ENCODE assay signal across 29 mouse cellular contexts in the genomic region with DNA sequence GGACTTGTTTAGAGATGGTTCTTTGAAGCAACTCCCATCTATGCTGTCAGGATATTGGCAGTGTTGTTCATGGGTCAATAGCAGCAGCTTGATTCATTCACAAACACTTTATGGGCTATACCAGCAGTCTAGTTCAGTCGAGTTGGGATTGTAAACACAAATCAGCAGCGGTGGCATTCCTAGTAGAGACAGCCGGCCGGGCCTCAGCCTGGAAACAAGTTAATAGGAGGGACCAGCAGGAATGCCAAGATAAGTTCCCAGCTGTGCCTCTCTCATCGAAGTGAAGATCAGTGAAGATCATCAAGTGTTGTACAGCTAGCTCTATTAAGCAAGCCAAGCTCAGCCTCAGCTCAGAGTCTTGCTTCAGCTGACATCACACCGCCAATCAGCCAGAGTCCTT. TPM values are rescaled to one million over a fixed set of nuclear protein-coding genes. Genes with fewer than 3 reads are reported as not detected.
DNase-seq lines count a peak whose midpoint lies in the region; ATAC-seq and TF ChIP-seq lines count a peak whose summit lies in the region.
"Had no signal": no experiment of that assay in that cellular context is flagged by ENCODE, and none has a peak within 500 bp of the region (broad histone marks: within the 10 kb centered on the region; RNA-seq: fewer than 3 reads in every experiment).

No protein-coding gene starts in this region.

- no peak for ATAC-seq in kidney, postnatal 0 days (replicated peaks; ENCODE audit: low FRiP score, low read depth)
- ATAC-seq in lung, embryonic 15.5 days (ENCODE audit: borderline replicate concordance, extremely low read depth, low FRiP score, low TSS enrichment): peak; percentile 82
- ATAC-seq: activated CD4-positive, CD25-positive, alpha-beta regulatory T cell, adult 4 months; forebrain, postnatal 0 days; intestine, embryonic 15.5 days had no signal

- intact Hi-C loops in gastrocnemius, adult 2 months (cut with DNase I): loop anchor here (10.0 kb wide), 1 partner anchor 222 kb away; a partner anchor contains a TSS
- intact Hi-C loops in gastrocnemius, postnatal 14 days (cut with DNase I; ENCODE audit: low total_unique reads): loop anchor here (10.0 kb wide), 1 partner anchor 222 kb away; a partner anchor contains a TSS

- no peaks in the 10 kb centered on the region for H3K36me3 ChIP-seq in kidney, postnatal 0 days (ENCODE audit: insufficient read depth, low read length)
- no peaks in the 10 kb centered on the region for H3K36me3 ChIP-seq in lung, embryonic 15.5 days
- H3K36me3 ChIP-seq: embryonic facial prominence, embryonic 13.5 days; G1E; heart, embryonic 15.5 days; hindbrain, embryonic 15.5 days; intestine, embryonic 15.5 days; limb, embryonic 15.5 days had no signal

- 28% methylated on average over 6 of the region's 6 CpGs for WGBS in kidney, postnatal 0 days
- WGBS in lung, embryonic 15.5 days: 19% methylated on average over 6 of the region's 6 CpGs

- no peaks in the 10 kb centered on the region for H3K9me3 ChIP-seq in kidney, postnatal 0 days (replicated peaks; ENCODE audit: low read length)
- no peaks in the 10 kb centered on the region for H3K9me3 ChIP-seq in lung, embryonic 15.5 days
- H3K9me3 ChIP-seq: embryonic facial prominence, embryonic 13.5 days; G1E; heart, embryonic 15.5 days; hindbrain, embryonic 15.5 days; intestine, embryonic 15.5 days; limb, embryonic 15.5 days had no signal

- no peak overlapping the region for H3K4me3 ChIP-seq in gastrocnemius, adult 2 months
- H3K4me3 ChIP-seq in kidney, postnatal 0 days (replicated peaks; ENCODE audit: low read depth, low read length): no peak overlapping the region
- no peak overlapping the region for H3K4me3 ChIP-seq in lung, embryonic 15.5 days
- H3K4me3 ChIP-seq: embryonic facial prominence, embryonic 13.5 days; heart, embryonic 15.5 days; hindbrain, embryonic 15.5 days; intestine, embryonic 15.5 days; layer of hippocampus, adult 2 months; limb, embryonic 15.5 days had no signal

- no peak overlapping the region for H3K9ac ChIP-seq in kidney, postnatal 0 days (ENCODE audit: low read depth, low read length)
- no peak overlapping the region for H3K9ac ChIP-seq in lung, embryonic 15.5 days
- H3K9ac ChIP-seq: embryonic facial prominence, embryonic 13.5 days; forebrain, postnatal 0 days; heart, embryonic 15.5 days; hindbrain, embryonic 15.5 days; intestine, embryonic 15.5 days; limb, embryonic 15.5 days had no signal

- peak overlapping the region; percentile 0; the same call in 1 of the 2 replicates for H3K27ac ChIP-seq in gastrocnemius, adult 2 months
- H3K27ac ChIP-seq in kidney, postnatal 0 days: peak overlapping the region; percentile 72
- peak overlapping the region; percentile 77 for H3K27ac ChIP-seq in lung, embryonic 15.5 days
- H3K27ac ChIP-seq: embryonic facial prominence, embryonic 13.5 days; heart, embryonic 15.5 days; hindbrain, embryonic 15.5 days; intestine, embryonic 15.5 days; layer of hippocampus, adult 2 months; limb, embryonic 15.5 days had no signal

- H3K27me3 ChIP-seq in kidney, postnatal 0 days (ENCODE audit: insufficient read depth, low read length): no peaks in the 10 kb centered on the region
- H3K27me3 ChIP-seq in lung, embryonic 15.5 days: no peaks in the 10 kb centered on the region
- H3K27me3 ChIP-seq: embryonic facial prominence, embryonic 13.5 days; heart, embryonic 15.5 days; hindbrain, embryonic 15.5 days; intestine, embryonic 15.5 days; limb, embryonic 15.5 days had no signal

- peaks cover 18% of the 10 kb centered on the region for H3K4me1 ChIP-seq in kidney, postnatal 0 days (replicated peaks; ENCODE audit: insufficient read depth, low read length)
- H3K4me1 ChIP-seq in lung, embryonic 15.5 days: peaks cover 60% of the 10 kb centered on the region
- H3K4me1 ChIP-seq: hindbrain, embryonic 15.5 days had no signal

- H3K4me2 ChIP-seq in kidney, postnatal 0 days (ENCODE audit: low read length): no peak overlapping the region
- H3K4me2 ChIP-seq in lung, embryonic 15.5 days: peak overlapping the region; percentile 15; the same call in 1 of the 2 replicates
- H3K4me2 ChIP-seq: embryonic facial prominence, embryonic 13.5 days; heart, embryonic 15.5 days; hindbrain, embryonic 15.5 days; intestine, embryonic 15.5 days; limb, embryonic 15.5 days had no signal

- DNase-seq in gastrocnemius, adult 2 months: no peak
- DNase-seq in gastrocnemius, postnatal 14 days: no peak
- DNase-seq in kidney, postnatal 0 days (ENCODE audit: low spot score): peak; percentile 44
- no peak for DNase-seq in kidney, adult 9 months
- DNase-seq in lung, postnatal 4 days: peak; percentile 63 to 89
- no peak for DNase-seq in embryo, embryonic 9.5 days (ENCODE audit: extremely low spot score)
- DNase-seq in neural tube, embryonic 10.5 days (ENCODE audit: extremely low spot score, low spot score): no peak
- DNase-seq: adrenal gland, postnatal 14 days; cerebellum, adult 9-11 months; forebrain, postnatal 0 days; heart, postnatal 4 days; layer of hippocampus, postnatal 36 days; right cerebral cortex, postnatal 4 days; thymus, postnatal 4 days had no signal

- no peak for TF ChIP-seq CTCF in gastrocnemius, adult 2 months (IDR thresholded peaks at IDR 0.05)
- TF ChIP-seq CTCF in kidney, postnatal 0 days (IDR thresholded peaks at IDR 0.05; ENCODE audit: low read depth): no peak

RNA-seq across cellular contexts. Expression of a gene that starts 5.6 kb away (rescaled TPM):
- under 1 TPM in 1 of 2 experiments, not detected in 1; 0.26 TPM for total RNA-seq in gastrocnemius, adult 2 months (2021)
- total RNA-seq in gastrocnemius, postnatal 14 days (2021): under 1 TPM; 0.24 to 0.45 TPM
- polyA plus RNA-seq in kidney, postnatal 0 days (2015; fragmentation: Nextera tagmentation; extraction: Ambion mirVana): 22.6 and 25.5 TPM in 2 replicates
- 0.14 and 0.24 TPM in 2 replicates for polyA plus RNA-seq in lung, embryonic 15.5 days (2015; fragmentation: Nextera tagmentation; extraction: Ambion mirVana)
- total RNA-seq: forebrain, postnatal 0 days; gastrocnemius, adult 18-20 months; granulocyte monocyte progenitor cell, adult 5-6 weeks; layer of hippocampus, adult 2 months; layer of hippocampus, postnatal 36 days; left cerebral cortex, postnatal 14 days; midbrain, postnatal 0 days had no signal
- polyA plus RNA-seq: brain, embryonic 14.5 days; embryonic facial prominence, embryonic 13.5 days; forebrain, postnatal 0 days; G1E; heart, embryonic 15.5 days; hindbrain, embryonic 15.5 days; liver, embryonic 16.5 days; midbrain, postnatal 0 days had no signal

RNA-seq across cellular contexts. Expression of a gene that starts 28.2 kb away (rescaled TPM):
- 10 to 100 TPM; 27.2 to 35.2 TPM for total RNA-seq in gastrocnemius, adult 2 months (2021)
- 10 to 100 TPM; 38.8 to 41.7 TPM for total RNA-seq in gastrocnemius, postnatal 14 days (2021)
- 133 and 143 TPM in 2 replicates for polyA plus RNA-seq in kidney, postnatal 0 days (2015; fragmentation: Nextera tagmentation; extraction: Ambion mirVana)
- polyA plus RNA-seq in lung, embryonic 15.5 days (2015; fragmentation: Nextera tagmentation; extraction: Ambion mirVana): 179 and 181 TPM in 2 replicates

RNA-seq across cellular contexts. Expression of a gene that starts 49.5 kb away (rescaled TPM):
- total RNA-seq in gastrocnemius, adult 2 months (2021): 10 to 100 TPM; 25.7 to 30.5 TPM
- 10 to 100 TPM; 39.4 to 50.8 TPM for total RNA-seq in gastrocnemius, postnatal 14 days (2021)
- polyA plus RNA-seq in kidney, postnatal 0 days (2015; fragmentation: Nextera tagmentation; extraction: Ambion mirVana): 17.8 and 20.4 TPM in 2 replicates
- 18.4 and 18.7 TPM in 2 replicates for polyA plus RNA-seq in lung, embryonic 15.5 days (2015; fragmentation: Nextera tagmentation; extraction: Ambion mirVana)

Comparison
In these comparisons a context has a peak if more than half of its experiments do, and no peak if none do; other contexts are left out.
1. DNase-seq: peak in kidney, postnatal 0 days (single experiment) and lung, postnatal 4 days (2 of 2); none in gastrocnemius, adult 2 months (single experiment), gastrocnemius, postnatal 14 days (single experiment), kidney, adult 9 months (single experiment), embryo, embryonic 9.5 days (single experiment) and neural tube, embryonic 10.5 days (single experiment).
2. H3K27ac ChIP-seq: peak in every context shown above with its lines; median percentile 77 in lung, embryonic 15.5 days; 72 in kidney, postnatal 0 days; 0 in gastrocnemius, adult 2 months.